Mouse (Mus musculus) heart, embryonic 12.5 days (tissue): ENCODE results near the gene Sars. TPM values are rescaled to one million over a fixed set of nuclear protein-coding genes. Genes with fewer than 3 reads are reported as not detected.

Source experiments
- ATAC-seq: fragments of 200-750 bp; cut with Nextera tagmentation; 2 replicates; pipeline ENCODE4 v1.8.0; 2017; ENCODE audit warnings: moderate TSS enrichment, moderate library complexity; ENCODE audit not compliant: insufficient number of reproducible peaks, low FRiP score
- H3K27ac ChIP-seq: fragments of 300-500 bp; sonication (generic); 2 replicates; pipeline ENCODE4 v1.5.1; 2016; ENCODE audit warnings: mild to moderate bottlenecking, moderate library complexity; ENCODE audit not compliant: poor library complexity, severe bottlenecking
- H3K27me3 ChIP-seq: fragments of 300-500 bp; sonication (generic); replicated peaks from 2 replicates; pipeline ENCODE4 v1.6.1; 2016; ENCODE audit warnings: mild to moderate bottlenecking, moderate library complexity
- H3K36me3 ChIP-seq: fragments of 300-500 bp; sonication (generic); 2 replicates; pipeline ENCODE4 v1.6.1; 2016; ENCODE audit warnings: mild to moderate bottlenecking, moderate library complexity
- H3K4me1 ChIP-seq: fragments of 300-500 bp; sonication (generic); replicated peaks from 2 replicates; pipeline ENCODE4 v1.6.1; 2016; ENCODE audit warnings: mild to moderate bottlenecking
- H3K4me2 ChIP-seq: fragments of 300-500 bp; sonication (generic); 2 replicates; pipeline ENCODE4 v1.6.1; 2016; ENCODE audit warnings: mild to moderate bottlenecking, moderate library complexity
- H3K4me3 ChIP-seq: fragments of 300-500 bp; sonication (generic); 2 replicates; pipeline ENCODE4 v1.5.1; 2016; ENCODE audit warnings: mild to moderate bottlenecking
- H3K9ac ChIP-seq: fragments of 300-500 bp; sonication (generic); 2 replicates; pipeline ENCODE4 v1.6.1; 2016; ENCODE audit warnings: mild to moderate bottlenecking, moderate library complexity
- H3K9me3 ChIP-seq: fragments of 300-500 bp; sonication (generic); replicated peaks from 2 replicates; pipeline ENCODE4 v1.6.1; 2016; ENCODE audit warnings: mild to moderate bottlenecking, moderate library complexity
- WGBS: fragments of 180-500 bp; shearing (Covaris S2); methylation state at CpG from one replicate; pipeline ENCODE4 v1.1.7; 2016; 5-methylcytosine and 5-hydroxymethylcytosine counted together
- polyA plus RNA-seq: library from polyadenylated mRNA; unstranded; fragments of >200 nt; fragmentation: Nextera tagmentation; extraction: Ambion mirVana; gene quantifications from 2 replicates; pipeline ENCODE4 v1.2.1, GENCODE M21; 2016

Gene Sars
- polyA plus RNA-seq, 1 experiment from 2014 or later, result 95.8 TPM

DNA sequence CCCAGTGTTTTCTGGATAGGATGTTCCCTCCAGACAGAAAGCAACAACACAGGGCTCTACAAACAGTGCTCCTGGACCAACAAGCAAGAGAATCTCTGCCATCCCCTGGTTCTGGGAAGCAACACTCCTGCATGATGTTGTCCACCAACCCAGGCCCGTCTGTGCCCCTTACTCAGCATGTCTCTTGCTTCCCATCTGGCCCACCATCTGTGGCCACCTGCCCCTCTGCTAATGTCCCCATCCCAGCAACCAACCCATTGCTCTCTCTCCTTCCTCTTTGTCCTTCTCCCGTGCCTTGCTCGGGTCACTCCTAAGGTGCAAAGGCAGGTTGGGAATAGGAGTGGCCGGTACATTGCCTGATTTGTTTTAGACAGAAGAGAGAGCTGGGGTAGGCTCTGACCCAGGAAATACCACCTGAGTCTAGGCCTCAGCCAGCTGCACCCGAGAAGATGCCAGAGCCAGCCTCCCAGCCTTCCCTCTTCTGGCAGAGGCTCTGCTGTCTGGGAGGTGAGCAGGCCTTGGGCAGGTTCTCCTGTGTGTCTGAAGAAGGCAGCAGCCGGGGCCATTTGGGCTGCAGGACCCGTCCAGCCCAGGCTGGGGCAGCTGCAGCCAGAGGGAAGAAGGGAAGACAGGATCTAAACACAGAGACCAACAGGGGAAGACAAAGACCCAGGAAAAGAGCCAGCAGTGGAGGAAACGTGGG, 35.2 kb downstream of the Sars start:
- H3K27ac ChIP-seq, result no peak overlapping the region
- peaks cover 21% of the 10 kb centered on the region for H3K9me3 ChIP-seq
- H3K27me3 ChIP-seq, result peaks cover 36% of the 10 kb centered on the region
- ATAC-seq, result no peak
- H3K4me1 ChIP-seq, result peaks cover under 1% of the 10 kb centered on the region; the same call in 1 of the 2 replicates
- 0 out of 2 replicates have a peak overlapping the region, but pooled peaks have one; percentile 5 for H3K9ac ChIP-seq
- no peak overlapping the region for H3K4me3 ChIP-seq
- no peak overlapping the region for H3K4me2 ChIP-seq
- 62% methylated on average over 8 of the region's 8 CpGs for WGBS
- peaks cover 19% of the 10 kb centered on the region for H3K36me3 ChIP-seq

GRCm38 (mm10) chr3:108408517-108409008, 36.4 kb downstream of the Sars start:
- no peak overlapping the region for H3K9ac ChIP-seq
- no peaks in the 10 kb centered on the region for H3K4me1 ChIP-seq
- peaks cover 14% of the 10 kb centered on the region for H3K36me3 ChIP-seq
- peaks cover 33% of the 10 kb centered on the region for H3K27me3 ChIP-seq
- H3K27ac ChIP-seq, result no peak overlapping the region
- H3K4me3 ChIP-seq, result no peak overlapping the region
- H3K4me2 ChIP-seq, result no peak overlapping the region
- peaks cover 11% of the 10 kb centered on the region; the same call in 1 of the 2 replicates for H3K9me3 ChIP-seq
- ATAC-seq, result no peak
- 89% methylated on average over 8 of the region's 8 CpGs for WGBS

- Histone ChIP-seq H3K4me2 (no peak overlapping the region), H3K4me1 (no peaks in the 10 kb centered on the region), H3K9me3 (no peaks in the 10 kb centered on the region), H3K27me3 (peaks cover 46% of the 10 kb centered on the region), H3K27ac (no peak overlapping the region), H3K36me3 (no peaks in the 10 kb centered on the region; the same call in 1 of the 2 replicates), H3K9ac (no peak overlapping the region), H3K4me3 (no peak overlapping the region)
- ATAC-seq, result no peak
- 85% methylated on average over 24 of the region's 24 CpGs for WGBS
These were observed 38.6 kb downstream of the Sars start for GRCm38 (mm10) chr3:108406306-108406885.

- Histone ChIP-seq H3K27ac (no peak overlapping the region), H3K4me1 (no peaks in the 10 kb centered on the region), H3K36me3 (no peaks in the 10 kb centered on the region; the same call in 1 of the 2 replicates), H3K4me3 (no peak overlapping the region), H3K9me3 (no peaks in the 10 kb centered on the region), H3K4me2 (no peak overlapping the region), H3K27me3 (peaks cover 46% of the 10 kb centered on the region), H3K9ac (no peak overlapping the region)
- 47% methylated on average over 14 of the region's 14 CpGs for WGBS
- no peak for ATAC-seq
These were observed 39.3 kb downstream of the Sars start for GRCm38 (mm10) chr3:108405536-108406305.

- H3K27me3 ChIP-seq, result peaks cover 50% of the 10 kb centered on the region
- no peaks in the 10 kb centered on the region for H3K9me3 ChIP-seq
- no peaks in the 10 kb centered on the region; the same call in 1 of the 2 replicates for H3K36me3 ChIP-seq
- H3K4me1 ChIP-seq, result no peaks in the 10 kb centered on the region
- no peak overlapping the region for H3K27ac ChIP-seq
- WGBS, result 85% methylated on average over 15 of the region's 15 CpGs
- no peak overlapping the region for H3K4me3 ChIP-seq
- no peak overlapping the region for H3K4me2 ChIP-seq
- no peak overlapping the region for H3K9ac ChIP-seq
- ATAC-seq, result no peak
These were observed 42.5 kb downstream of the Sars start for GRCm38 (mm10) chr3:108402528-108402920.

GRCm38 (mm10) chr3:108401692-108402527, 43.1 kb downstream of the Sars start:
- 32% methylated on average over 22 of the region's 22 CpGs for WGBS
- H3K9ac ChIP-seq, result 0 out of 2 replicates have a peak overlapping the region, but pooled peaks have one; percentile 11
- peak; percentile 79 for ATAC-seq
- H3K4me1 ChIP-seq, result no peaks in the 10 kb centered on the region
- H3K27me3 ChIP-seq, result peaks cover 46% of the 10 kb centered on the region
- peak overlapping the region; percentile 38 for H3K4me2 ChIP-seq
- no peak overlapping the region for H3K27ac ChIP-seq
- no peak overlapping the region for H3K4me3 ChIP-seq
- no peaks in the 10 kb centered on the region; the same call in 1 of the 2 replicates for H3K36me3 ChIP-seq
- no peaks in the 10 kb centered on the region for H3K9me3 ChIP-seq

GRCm38 (mm10) chr3:108400442-108400841, 44.6 kb downstream of the Sars start:
- H3K9ac ChIP-seq, result no peak overlapping the region
- H3K4me1 ChIP-seq, result no peaks in the 10 kb centered on the region
- 66% methylated on average over 5 of the region's 5 CpGs for WGBS
- no peak overlapping the region for H3K27ac ChIP-seq
- peaks cover 44% of the 10 kb centered on the region for H3K27me3 ChIP-seq
- no peak overlapping the region for H3K4me3 ChIP-seq
- no peak for ATAC-seq
- no peaks in the 10 kb centered on the region for H3K36me3 ChIP-seq
- no peak overlapping the region for H3K4me2 ChIP-seq
- H3K9me3 ChIP-seq, result no peaks in the 10 kb centered on the region

DNA sequence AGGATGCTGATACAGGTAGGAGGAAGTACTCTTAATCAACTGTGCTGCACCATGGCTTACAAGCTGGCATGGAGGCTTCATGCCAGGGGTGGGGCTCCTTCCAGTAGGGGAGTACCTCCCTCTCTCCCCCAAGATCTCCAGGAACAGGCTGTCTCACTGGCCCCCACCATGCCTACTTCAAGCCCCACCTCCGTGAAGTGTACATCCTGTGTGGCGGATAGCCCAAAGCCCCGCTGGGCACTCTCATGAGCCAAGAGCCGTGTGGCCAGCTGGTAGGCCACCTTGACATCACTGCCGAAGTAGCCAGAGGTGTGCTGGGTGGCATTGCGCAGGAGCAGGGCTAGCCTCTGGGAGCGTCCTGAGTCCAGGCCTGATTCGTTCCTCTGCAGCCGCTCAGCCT, 46.7 kb downstream of the Sars start:
- H3K9me3 ChIP-seq, result no peaks in the 10 kb centered on the region
- no peaks in the 10 kb centered on the region for H3K4me1 ChIP-seq
- 79% methylated on average over 9 of the region's 9 CpGs for WGBS
- no peak overlapping the region for H3K4me2 ChIP-seq
- no peak overlapping the region for H3K27ac ChIP-seq
- no peak overlapping the region for H3K9ac ChIP-seq
- peaks cover 47% of the 10 kb centered on the region for H3K27me3 ChIP-seq
- no peak for ATAC-seq
- H3K4me3 ChIP-seq, result no peak overlapping the region
- H3K36me3 ChIP-seq, result no peaks in the 10 kb centered on the region

- H3K27me3 ChIP-seq, result peaks cover 27% of the 10 kb centered on the region
- H3K36me3 ChIP-seq, result no peaks in the 10 kb centered on the region
- H3K9ac ChIP-seq, result peak overlapping the region; percentile 22; the same call in 1 of the 2 replicates
- no peak for ATAC-seq
- no peaks in the 10 kb centered on the region for H3K9me3 ChIP-seq
- peak overlapping the region; percentile 23 for H3K4me2 ChIP-seq
- no peak overlapping the region for H3K4me3 ChIP-seq
- WGBS, result 35% methylated on average over 15 of the region's 15 CpGs
- peaks cover 28% of the 10 kb centered on the region for H3K4me1 ChIP-seq
- no peak overlapping the region for H3K27ac ChIP-seq
These were observed 52.2 kb downstream of the Sars start for GRCm38 (mm10) chr3:108392793-108393192.

DNA sequence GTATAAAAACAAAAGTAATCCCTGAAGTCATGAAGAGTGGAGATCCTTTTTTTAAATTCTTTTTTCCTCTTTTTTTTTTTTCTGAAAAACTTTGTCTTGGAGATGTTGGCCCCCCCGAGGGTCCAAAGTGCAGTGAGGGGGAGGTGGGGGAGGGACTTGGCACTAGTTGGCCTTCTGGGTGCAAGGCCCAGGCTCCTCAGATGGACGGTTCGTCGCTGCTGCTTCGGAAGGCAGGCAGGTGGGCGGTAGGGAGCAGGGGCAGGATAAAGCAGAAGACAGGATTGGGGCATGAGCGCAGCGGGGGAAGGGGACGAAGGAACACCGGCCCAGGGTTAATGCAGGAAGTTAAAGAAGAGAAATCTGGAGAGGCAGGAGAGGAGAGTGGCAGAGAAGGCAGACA, 52.7 kb downstream of the Sars start:
- Histone ChIP-seq H3K9me3 (no peaks in the 10 kb centered on the region), H3K4me2 (peak overlapping the region; percentile 23), H3K9ac (peak overlapping the region; percentile 22; the same call in 1 of the 2 replicates), H3K27me3 (peaks cover 24% of the 10 kb centered on the region), H3K36me3 (peaks cover 4% of the 10 kb centered on the region), H3K4me3 (no peak overlapping the region), H3K27ac (no peak overlapping the region), H3K4me1 (peaks cover 28% of the 10 kb centered on the region)
- 12% methylated on average over 10 of the region's 10 CpGs for WGBS
- no peak for ATAC-seq
